Mouse (Mus musculus) CH12.LX (cell line): ENCODE measurements around the gene Fbxo42. TPM values are rescaled to one million over a fixed set of nuclear protein-coding genes. Genes with fewer than 3 reads are reported as not detected.

Experiments
- DNase-seq: peaks from one replicate; pipeline ENCODE4 v3.0.0-alpha.2; 2013; ENCODE audit errors: extremely low read depth
- H3K27ac ChIP-seq: 2 replicates; pipeline ENCODE4 v1.5.1; 2012; ENCODE audit warnings: low read depth, mild to moderate bottlenecking, control low read depth, moderate library complexity; ENCODE audit not compliant: insufficient read depth
- H3K27me3 ChIP-seq: replicated peaks from 2 replicates; pipeline ENCODE3; 2012; ENCODE audit warnings: inconsistent platforms
- H3K36me3 ChIP-seq, 2 experiments: replicated peaks in 1 of 2; 2 replicates each; pipeline versions ENCODE3 to v1.6.1; 2012; ENCODE audit warnings: inconsistent platforms in 1 of 2, low read length in 1 of 2, mild to moderate bottlenecking in 1 of 2, mixed read lengths in 1 of 2, moderate library complexity in 1 of 2; ENCODE audit not compliant: control insufficient read depth in 1 of 2, insufficient read depth in 1 of 2
- H3K4me1 ChIP-seq, 2 experiments: 2 replicates each; pipeline ENCODE4 v1.6.1; 2012; ENCODE audit warnings: inconsistent platforms in 1 of 2, moderate library complexity in 1 of 2; ENCODE audit not compliant: insufficient read depth in 2 of 2, control insufficient read depth in 1 of 2
- H3K4me2 ChIP-seq: 2 replicates; pipeline ENCODE4 v1.6.1; 2012; ENCODE audit warnings: low read depth, mild to moderate bottlenecking, control low read depth; ENCODE audit not compliant: poor library complexity, insufficient read depth, severe bottlenecking
- H3K4me3 ChIP-seq, 3 experiments: fragments of 150-350 bp in 1 of 3; sonication (generic) in 1 of 3; replicated peaks in 1 of 3; 2 replicates each; pipeline versions ENCODE3 to v1.5.1; 2011 to 2012; ENCODE audit warnings: low read depth in 2 of 3, low read length in 2 of 3, mild to moderate bottlenecking in 2 of 3, moderate library complexity in 2 of 3, control low read depth in 1 of 3, improper control_type of control experiment in 1 of 3, inconsistent platforms in 1 of 3, mixed read lengths in 1 of 3; ENCODE audit not compliant: poor library complexity in 1 of 3
- H3K79me2 ChIP-seq: replicated peaks from 2 replicates; pipeline ENCODE4 v1.6.1; 2012; ENCODE audit warnings: mild to moderate bottlenecking, moderate library complexity; ENCODE audit not compliant: control insufficient read depth, poor library complexity, insufficient read depth, severe bottlenecking; ENCODE audit errors: extremely low read depth
- H3K9ac ChIP-seq: 2 replicates; pipeline ENCODE4 v1.6.1; 2012; ENCODE audit warnings: low read depth, mild to moderate bottlenecking, control low read depth, moderate library complexity; ENCODE audit not compliant: insufficient read depth
- H3K9me3 ChIP-seq: replicated peaks from 2 replicates; pipeline ENCODE3; 2012; ENCODE audit warnings: low read length, inconsistent platforms, mixed read lengths
- BHLHE40 ChIP-seq: IDR thresholded peaks from 2 replicates; pipeline ENCODE4 v1.6.1; 2011; ENCODE audit warnings: mild to moderate bottlenecking, low read depth, low read length, improper control_type of control experiment
- E2F4 ChIP-seq: IDR thresholded peaks from 2 replicates; pipeline ENCODE4 v1.6.1; 2011; ENCODE audit warnings: low read depth, low read length, improper control_type of control experiment; ENCODE audit not compliant: insufficient replicate concordance
- GABPA ChIP-seq: IDR thresholded peaks from 2 replicates; pipeline ENCODE4 v1.6.1; 2012; ENCODE audit warnings: low read depth, low read length, improper control_type of control experiment, inconsistent platforms; ENCODE audit not compliant: insufficient replicate concordance
- HCFC1 ChIP-seq: IDR thresholded peaks from 2 replicates; pipeline ENCODE4 v1.6.1; 2012; ENCODE audit warnings: low read depth, mild to moderate bottlenecking, inconsistent platforms, low read length, improper control_type of control experiment
- IRF4 ChIP-seq: IDR thresholded peaks from 2 replicates; pipeline ENCODE4 v1.6.1; 2014; ENCODE audit warnings: low read depth, mild to moderate bottlenecking, inconsistent platforms, low read length, improper control_type of control experiment
- JUN ChIP-seq: IDR thresholded peaks from 2 replicates; pipeline ENCODE4 v1.6.1; 2011; ENCODE audit warnings: low read depth, mild to moderate bottlenecking, low read length, improper control_type of control experiment, moderate library complexity; ENCODE audit not compliant: insufficient read depth
- JUND ChIP-seq: conservative IDR thresholded peaks from 2 replicates; pipeline ENCODE4 v1.6.1; 2011; ENCODE audit warnings: low read depth, low read length, improper control_type of control experiment
- KAT2A ChIP-seq: IDR thresholded peaks from 2 replicates; pipeline ENCODE4 v1.6.1; 2012; ENCODE audit warnings: low read length, improper control_type of control experiment, inconsistent platforms; ENCODE audit not compliant: insufficient replicate concordance
- MAFK ChIP-seq: IDR thresholded peaks from 2 replicates; pipeline ENCODE4 v1.6.1; 2011; ENCODE audit warnings: low read length, improper control_type of control experiment; ENCODE audit not compliant: insufficient replicate concordance
- MAX ChIP-seq: IDR thresholded peaks from 2 replicates; pipeline ENCODE4 v1.6.1; 2011; ENCODE audit warnings: low read length, improper control_type of control experiment
- MAZ ChIP-seq: IDR thresholded peaks from 2 replicates; pipeline ENCODE4 v1.6.1; 2012; ENCODE audit warnings: low read depth, mild to moderate bottlenecking, inconsistent platforms, low read length, improper control_type of control experiment, moderate library complexity
- MEF2A ChIP-seq: IDR thresholded peaks from 2 replicates; pipeline ENCODE4 v1.6.1; 2014; ENCODE audit warnings: low read depth, mild to moderate bottlenecking, inconsistent platforms, low read length, improper control_type of control experiment, borderline replicate concordance
- MYC ChIP-seq: IDR thresholded peaks from 2 replicates; pipeline ENCODE4 v1.6.1; 2011; ENCODE audit warnings: low read depth, mild to moderate bottlenecking, improper control_type of control experiment, low read length
- NELFE ChIP-seq: IDR thresholded peaks from 2 replicates; pipeline ENCODE4 v1.6.1; 2011; ENCODE audit warnings: low read depth, low read length, improper control_type of control experiment
- NRF1 ChIP-seq: IDR thresholded peaks from 2 replicates; pipeline ENCODE4 v1.6.1; 2014; ENCODE audit warnings: low read depth, mild to moderate bottlenecking, inconsistent platforms, low read length, improper control_type of control experiment, moderate library complexity
- POLR2A ChIP-seq: IDR thresholded peaks from 2 replicates; pipeline ENCODE4 v1.6.1; 2011; ENCODE audit warnings: low read depth, mild to moderate bottlenecking, improper control_type of control experiment, low read length
- POLR2AphosphoS2 ChIP-seq: IDR thresholded peaks from 2 replicates; pipeline ENCODE4 v1.6.1; 2011; ENCODE audit warnings: low read depth, low read length, improper control_type of control experiment
- RCOR1 ChIP-seq: conservative IDR thresholded peaks from 2 replicates; pipeline ENCODE4 v1.6.1; 2012; ENCODE audit warnings: low read depth, mild to moderate bottlenecking, inconsistent platforms, low read length, improper control_type of control experiment
- SMC3 ChIP-seq: IDR thresholded peaks from 2 replicates; pipeline ENCODE4 v1.6.1; 2011; ENCODE audit warnings: low read depth, low read length, improper control_type of control experiment
- UBTF ChIP-seq: IDR thresholded peaks from 2 replicates; pipeline ENCODE4 v1.6.1; 2012; ENCODE audit warnings: low read depth, mild to moderate bottlenecking, inconsistent platforms, low read length, improper control_type of control experiment, moderate library complexity
- USF1 ChIP-seq: IDR thresholded peaks from 2 replicates; pipeline ENCODE4 v1.6.1; 2014; ENCODE audit warnings: low read depth, mild to moderate bottlenecking, inconsistent platforms, low read length, improper control_type of control experiment
- USF2 ChIP-seq: conservative IDR thresholded peaks from 2 replicates; pipeline ENCODE4 v1.6.1; 2011; ENCODE audit warnings: low read depth, low read length, improper control_type of control experiment
- ZC3H11A ChIP-seq: IDR thresholded peaks from 2 replicates; pipeline ENCODE4 v1.6.1; 2012; ENCODE audit warnings: low read depth, mild to moderate bottlenecking, inconsistent platforms, low read length, improper control_type of control experiment
- ZKSCAN1 ChIP-seq: IDR thresholded peaks from 2 replicates; pipeline ENCODE4 v1.6.1; 2012; ENCODE audit warnings: low read depth, inconsistent platforms, low read length, improper control_type of control experiment, borderline replicate concordance
- ZNF384 ChIP-seq: IDR thresholded peaks from 2 replicates; pipeline ENCODE4 v1.6.1; 2012; ENCODE audit warnings: low read depth, low read length, improper control_type of control experiment, inconsistent platforms
- dilution Hi-C: fragments of 300-500 bp; cut with MboI; formaldehyde crosslinking; loops from 2 replicates; pipeline ENCODE4 v1.14.3; 2020; ENCODE audit warnings: low sequenced_read_pairs; ENCODE audit not compliant: extremely low pct_unique_long_range_greater_than_20kb, extremely low pct_ligation_motif_present
- in situ Hi-C: fragments of 300-500 bp; cut with MboI; formaldehyde crosslinking; loops from 3 replicates; pipeline ENCODE4 v1.14.3; 2019; ENCODE audit warnings: low sequenced_read_pairs, low pct_ligation_motif_present, low pct_unique_long_range_greater_than_20kb, mixed read lengths
- polyA plus RNA-seq: library from polyadenylated mRNA; unstranded; fragments of >175 nt; gene quantifications from 2 replicates; pipeline ENCODE4 v1.2.1, GENCODE M21; 2012; ENCODE audit warnings: low read depth; ENCODE audit not compliant: insufficient read length
- total RNA-seq, 2 experiments: library from RNA; depleted of rRNA; stranded (reverse); fragments of 300-350 nt in 1 of 2; fragments of >200 nt in 1 of 2; gene quantifications; 2 replicates each; pipeline ENCODE4 v1.2.3; 2012 to 2014

Fbxo42 gene
- total and polyA plus RNA-seq, 3 experiments = 9.8 to 16.5 (median 14.4) TPM

DNA sequence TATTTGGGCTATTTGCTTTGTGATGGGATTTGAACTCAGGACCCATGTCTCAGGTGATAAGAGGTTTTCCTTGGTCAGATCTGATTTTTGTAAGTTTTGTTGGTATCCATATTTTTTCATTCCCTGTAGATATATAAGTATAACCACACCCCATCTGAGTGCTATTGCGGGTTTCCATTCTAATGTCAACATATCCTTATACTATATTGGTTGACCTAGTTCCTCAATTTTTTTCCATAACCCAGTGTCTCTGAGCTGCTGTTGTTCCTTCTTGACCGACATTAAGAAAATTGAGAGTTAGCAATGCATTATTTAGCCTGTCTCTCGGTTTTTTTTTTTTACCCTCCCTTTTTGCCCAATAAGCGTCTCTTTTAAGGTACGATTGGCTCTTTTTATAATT is 75.0 kb downstream of the Fbxo42 start:
- Histone ChIP-seq H3K27me3 (no peaks in the 10 kb centered on the region), H3K4me3 (no peak overlapping the region), H3K79me2 (no peaks in the 10 kb centered on the region), H3K36me3 (peaks cover 13 to 38% of the 10 kb centered on the region in 2 experiments), H3K9ac (no peak overlapping the region), H3K27ac (no peak overlapping the region), H3K4me2 (no peak overlapping the region), H3K4me1 (no peaks in the 10 kb centered on the region), H3K9me3 (peaks cover 3% of the 10 kb centered on the region)
- TF ChIP-seq USF2 (no peak), HCFC1 (no peak), MAFK (no peak), POLR2A (no peak), MAX (no peak), UBTF (no peak), MYC (no peak)
- no peak for DNase-seq
- in situ Hi-C loops (no loop called here), dilution Hi-C loops (no loop called here)

DNA sequence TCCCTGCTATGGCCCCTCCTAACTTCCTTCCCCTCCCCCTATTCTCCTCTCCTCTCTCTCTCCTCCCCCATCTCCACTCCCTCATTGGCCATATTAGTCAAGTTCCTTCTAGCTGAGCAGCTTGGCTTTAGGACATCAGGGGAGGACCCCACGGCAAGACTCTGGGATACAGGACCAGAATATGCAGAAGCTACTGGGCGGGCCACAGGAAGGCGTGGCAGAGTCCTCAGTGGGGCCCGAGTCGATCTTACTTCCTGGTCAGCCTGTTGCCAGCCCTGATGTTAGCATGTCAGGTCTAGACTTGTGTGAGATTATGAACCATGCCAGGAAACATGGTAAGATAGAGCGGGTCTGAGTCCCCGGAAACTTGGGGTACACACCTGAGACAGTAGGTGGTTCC is 81.0 kb downstream of the Fbxo42 start:
- Histone ChIP-seq H3K79me2 (no peaks in the 10 kb centered on the region), H3K27ac (no peak overlapping the region), H3K27me3 (peaks cover 34% of the 10 kb centered on the region), H3K36me3 (peaks cover 0 to 7% of the 10 kb centered on the region in 2 experiments), H3K9me3 (peaks cover 2% of the 10 kb centered on the region), H3K9ac (no peak overlapping the region), H3K4me2 (no peak overlapping the region), H3K4me1 (peaks cover 0 to 5% of the 10 kb centered on the region in 2 experiments; a peak in 1 of 4 replicates), H3K4me3 (no peak overlapping the region)
- dilution Hi-C loops = no loop called here
- TF ChIP-seq POLR2AphosphoS2 (no peak), GABPA (no peak), POLR2A (no peak), ZNF384 (no peak), MEF2A (no peak), USF2 (no peak), NELFE (no peak), MYC (no peak), HCFC1 (no peak), JUN (no peak), USF1 (no peak), MAZ (no peak), IRF4 (no peak)
- in situ Hi-C loops = no loop called here
- DNase-seq = no peak

DNA sequence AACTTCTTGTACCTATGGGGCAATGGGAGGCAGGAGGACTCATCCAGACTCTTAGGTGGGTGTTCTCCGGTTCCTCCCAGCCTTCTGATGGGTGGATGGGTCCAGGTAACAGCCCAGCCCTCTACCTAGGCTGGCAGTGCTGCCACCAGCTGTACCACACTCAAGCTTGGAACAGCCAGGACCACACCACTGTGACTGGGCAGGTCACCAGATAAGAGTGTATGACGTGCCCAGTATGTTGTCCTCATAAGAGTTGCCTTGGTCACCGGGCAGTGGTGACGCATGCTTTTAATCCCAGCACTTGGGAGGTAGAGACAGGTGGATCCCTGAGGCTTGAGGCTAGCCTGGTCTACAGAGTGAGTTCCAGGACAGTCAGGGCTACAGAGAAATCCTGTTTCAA is 85.5 kb downstream of the Fbxo42 start:
- in situ Hi-C loops (no loop called here), dilution Hi-C loops (no loop called here)
- DNase-seq = no peak

More for the DNA sequence above, 85.5 kb downstream of the Fbxo42 start:
- Histone ChIP-seq H3K27me3 (peaks cover 64% of the 10 kb centered on the region), H3K4me3 (no peak overlapping the region), H3K9me3 (peaks cover 2% of the 10 kb centered on the region), H3K4me2 (no peak overlapping the region), H3K27ac (no peak overlapping the region), H3K79me2 (no peaks in the 10 kb centered on the region), H3K36me3 (no peaks in the 10 kb centered on the region), H3K9ac (no peak overlapping the region), H3K4me1 (peaks cover 0 to 5% of the 10 kb centered on the region in 2 experiments; a peak in 1 of 4 replicates)
- TF ChIP-seq HCFC1 (no peak), ZKSCAN1 (no peak), JUND (no peak), GABPA (no peak), BHLHE40 (no peak), RCOR1 (no peak), MAX (no peak), NRF1 (no peak), KAT2A (no peak), SMC3 (no peak), ZC3H11A (no peak), E2F4 (no peak), MEF2A (no peak), POLR2A (no peak), JUN (no peak)
